Mouse (Mus musculus) C2C12 (cell line): ENCODE results near the gene Galnt7.

Source experiments
- CEBPB ChIP-seq: IDR thresholded peaks from one replicate; pipeline ENCODE4 v1.6.1; 2011; ENCODE audit warnings: low read depth, mild to moderate bottlenecking, control low read depth, moderate library complexity
- CTCF ChIP-seq: IDR thresholded peaks from one replicate; pipeline ENCODE4 v1.5.1; 2011; ENCODE audit not compliant: control insufficient read depth, insufficient read depth, insufficient read length
- MAX ChIP-seq: IDR thresholded peaks from one replicate; pipeline ENCODE4 v1.6.1; 2011; ENCODE audit warnings: mild to moderate bottlenecking, control low read depth
- MYOD1 ChIP-seq: IDR thresholded peaks from one replicate; pipeline ENCODE4 v1.6.1; 2011; ENCODE audit warnings: low read depth; ENCODE audit not compliant: control insufficient read depth, insufficient read length
- MYOG ChIP-seq: IDR thresholded peaks from one replicate; pipeline ENCODE4 v1.6.1; 2011; ENCODE audit not compliant: control insufficient read depth, insufficient read length; ENCODE audit errors: extremely low read depth
- USF1 ChIP-seq: IDR thresholded peaks from one replicate; pipeline ENCODE4 v1.6.1; 2011; ENCODE audit warnings: low read depth, mild to moderate bottlenecking, control low read depth, moderate library complexity

- TF ChIP-seq CTCF (peak; percentile 32), MAX (no peak), USF1 (no peak), MYOD1 (no peak), MYOG (no peak), CEBPB (no peak)
Observed at GRCm38 (mm10) chr8:57530666-57531349, 122.0 kb downstream of the Galnt7 start.
